Mouse (Mus musculus) liver, embryonic 14.5 days (tissue): Measurements from ENCODE around the gene Smtnl2.

Experiments
- CTCF ChIP-seq: IDR thresholded peaks from 2 replicates; pipeline ENCODE4 v1.5.1; 2016; ENCODE audit warnings: antibody characterized with exemption, low read depth, control low read depth
- EP300 ChIP-seq: IDR thresholded peaks from 2 replicates; pipeline ENCODE4 v1.6.1; 2016; ENCODE audit warnings: antibody characterized with exemption, low read depth

DNA sequence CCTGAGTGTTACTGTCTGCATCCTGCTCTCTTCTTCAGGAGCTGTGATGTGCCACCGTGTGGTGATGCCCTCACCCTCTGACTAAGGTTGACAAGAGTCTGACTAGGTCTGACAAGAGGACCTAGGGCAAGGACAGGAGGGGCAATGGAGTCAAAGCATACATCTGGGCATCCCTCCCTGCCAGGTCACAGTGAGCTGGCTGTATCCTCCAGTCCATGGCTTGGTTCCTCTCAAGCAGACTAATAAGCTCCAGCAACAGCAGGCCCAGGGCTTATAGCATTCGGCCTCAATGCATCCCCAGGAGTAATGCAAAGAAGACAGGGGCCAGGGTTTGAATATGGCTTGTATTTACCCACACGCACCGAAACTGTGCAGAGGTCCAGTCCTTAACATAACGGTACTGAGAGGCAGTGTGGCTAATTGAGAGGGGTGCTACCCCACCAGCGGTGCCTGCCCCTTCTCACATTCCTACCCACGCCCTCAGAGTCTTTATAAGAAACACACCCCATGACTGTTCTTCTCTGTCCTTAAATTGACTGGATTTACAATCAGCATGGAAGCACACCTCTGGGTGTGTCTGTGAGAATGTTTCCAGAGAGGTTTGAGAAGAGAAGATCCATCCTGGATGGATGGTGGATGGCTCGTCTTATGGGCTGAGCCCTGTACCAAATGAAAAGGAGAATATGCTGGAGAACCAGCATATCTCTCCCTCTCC is 13.5 kb downstream of the Smtnl2 start:
- TF ChIP-seq CTCF (no peak), EP300 (no peak)
